Mouse (Mus musculus): ENCODE measurements around the gene Rsad1. TPM values are rescaled to one million over a fixed set of nuclear protein-coding genes. Genes with fewer than 3 reads are reported as not detected.

The Rsad1 gene
- polyA plus RNA-seq, 1 experiment = 8.4 TPM

GRCm38 (mm10) chr11:94495415-94495814 lies 53.6 kb downstream of the Rsad1 start:
- TF ChIP-seq POLR2A (IDR thresholded peaks at IDR 0.05; ENCODE audit: low read depth, low read length) (no peak), CTCF (IDR thresholded peaks at IDR 0.05; ENCODE audit: extremely low read depth, insufficient read length, insufficient replicate concordance, low read depth, low read length) (no peak)
- no peaks in the 10 kb centered on the region for H3K36me3 ChIP-seq (ENCODE audit: control insufficient read depth, insufficient read depth, low read length)
- no peak overlapping the region for H3K27ac ChIP-seq (ENCODE audit: insufficient read depth, low read depth, low read length)
- H3K4me3 ChIP-seq (ENCODE audit: low read depth, low read length) = no peak overlapping the region
- peaks cover 4% of the 10 kb centered on the region; the same call in 1 of the 2 replicates for H3K27me3 ChIP-seq (ENCODE audit: control insufficient read depth, insufficient read depth, low read length)
- H3K4me1 ChIP-seq (ENCODE audit: control insufficient read depth, insufficient read depth, insufficient read length, low read length) = peaks cover 12% of the 10 kb centered on the region
- 85% methylated on average over 3 of the region's 3 CpGs for WGBS

GRCm38 (mm10) chr11:94491749-94492099 lies 57.3 kb downstream of the Rsad1 start:
- Histone ChIP-seq H3K27ac (ENCODE audit: insufficient read depth, low read depth, low read length) (no peak overlapping the region), H3K4me1 (ENCODE audit: control insufficient read depth, insufficient read depth, insufficient read length, low read length) (no peaks in the 10 kb centered on the region), H3K27me3 (ENCODE audit: control insufficient read depth, insufficient read depth, low read length) (no peaks in the 10 kb centered on the region; the same call in 1 of the 2 replicates), H3K36me3 (ENCODE audit: control insufficient read depth, insufficient read depth, low read length) (no peaks in the 10 kb centered on the region), H3K4me3 (ENCODE audit: low read depth, low read length) (no peak overlapping the region)
- 58% methylated on average over 7 of the region's 7 CpGs for WGBS
- TF ChIP-seq CTCF (IDR thresholded peaks at IDR 0.05; ENCODE audit: extremely low read depth, insufficient read length, insufficient replicate concordance, low read depth, low read length) (no peak), POLR2A (IDR thresholded peaks at IDR 0.05; ENCODE audit: low read depth, low read length) (no peak)

DNA sequence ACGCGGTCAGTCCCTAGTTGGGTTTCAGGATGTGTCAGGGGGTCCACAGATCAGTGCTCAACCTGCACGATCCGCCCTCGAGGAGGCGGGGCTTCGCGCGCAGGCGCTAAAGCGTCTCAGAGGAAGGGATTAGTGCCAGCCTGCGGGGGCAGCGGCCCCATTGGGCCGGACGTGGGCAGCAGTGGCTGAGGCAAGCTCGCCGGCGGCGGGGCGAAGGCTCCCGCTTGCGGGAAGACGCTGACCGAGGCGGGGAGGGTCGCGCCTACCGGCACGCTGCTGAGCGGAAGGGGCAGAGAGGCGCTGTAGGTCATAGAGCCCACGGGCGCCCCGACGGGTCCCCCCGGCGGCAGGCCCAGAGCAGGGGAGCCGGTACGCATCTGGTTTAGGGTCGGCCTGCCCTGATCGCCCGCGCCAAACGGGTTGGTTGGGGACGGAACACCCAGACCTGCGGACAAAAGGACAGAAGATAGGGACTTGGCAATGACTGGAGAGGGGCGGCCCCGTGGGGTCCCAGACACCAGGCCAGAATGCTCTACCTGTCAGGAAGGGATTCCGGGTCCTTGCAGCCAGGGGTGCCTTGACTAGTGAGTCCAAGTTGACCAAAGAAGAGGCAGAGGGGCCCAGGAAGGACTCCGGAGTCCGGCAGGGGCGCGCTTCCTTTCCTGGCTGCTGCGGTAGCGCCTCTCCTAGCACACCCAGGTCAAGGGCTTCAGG lies 57.9 kb downstream of the Rsad1 start:
- no peaks in the 10 kb centered on the region for H3K4me1 ChIP-seq (ENCODE audit: control insufficient read depth, insufficient read depth, insufficient read length, low read length)
- no peak for TF ChIP-seq CTCF (IDR thresholded peaks at IDR 0.05; ENCODE audit: extremely low read depth, insufficient read length, insufficient replicate concordance, low read depth, low read length)
- no peak for TF ChIP-seq POLR2A (IDR thresholded peaks at IDR 0.05; ENCODE audit: low read depth, low read length)
- H3K27me3 ChIP-seq (ENCODE audit: control insufficient read depth, insufficient read depth, low read length) = no peaks in the 10 kb centered on the region; the same call in 1 of the 2 replicates
- no peaks in the 10 kb centered on the region for H3K36me3 ChIP-seq (ENCODE audit: control insufficient read depth, insufficient read depth, low read length)
- WGBS = 63% methylated on average over 55 of the region's 55 CpGs
- H3K27ac ChIP-seq (ENCODE audit: insufficient read depth, low read depth, low read length) = no peak overlapping the region
- peak overlapping the region; percentile 33 for H3K4me3 ChIP-seq (ENCODE audit: low read depth, low read length)

Other genes starting within 250 kb of the Rsad1 start
- gene Luc7l3, start 227.3 kb downstream of the Rsad1 start, polyA plus RNA-seq (2012; rRNA removed) = 0.74 and 1.4 TPM in 2 replicates
- gene Ankrd40, start 221.3 kb downstream of the Rsad1 start, polyA plus RNA-seq (2012; rRNA removed) = 41.6 and 73.2 TPM in 2 replicates
- 42.4 and 188 TPM in 2 replicates for gene Abcc3, start 156.3 kb downstream of the Rsad1 start, polyA plus RNA-seq (2012; rRNA removed)
- gene Cacna1g, start 75.1 kb downstream of the Rsad1 start, polyA plus RNA-seq (2012; rRNA removed) = 6.9 and 10.7 TPM in 2 replicates
- gene Spata20, start 63.1 kb downstream of the Rsad1 start, polyA plus RNA-seq (2012; rRNA removed) = 0.09 TPM in 1 of 2 replicates, not detected in the other
- gene Epn3, start 49.3 kb downstream of the Rsad1 start, polyA plus RNA-seq (2012; rRNA removed) = 2.6 and 9.9 TPM in 2 replicates
- gene Mycbpap, start 27.5 kb downstream of the Rsad1 start, polyA plus RNA-seq (2012; rRNA removed) = 1.1 and 1.4 TPM in 2 replicates
- 0.91 and 13.9 TPM in 2 replicates for gene Chad, start 15.8 kb upstream of the Rsad1 start, polyA plus RNA-seq (2012; rRNA removed)
- 21.1 and 50.5 TPM in 2 replicates for gene Acsf2, start 52.6 kb upstream of the Rsad1 start, polyA plus RNA-seq (2012; rRNA removed)
- gene Lrrc59, start 80.5 kb upstream of the Rsad1 start, polyA plus RNA-seq (2012; rRNA removed) = 88.1 and 169 TPM in 2 replicates
- gene Mrpl27, start 104.5 kb upstream of the Rsad1 start, polyA plus RNA-seq (2012; rRNA removed) = 25.8 and 45.7 TPM in 2 replicates
- gene Eme1, start 104.7 kb upstream of the Rsad1 start, polyA plus RNA-seq (2012; rRNA removed) = 0.85 and 2.8 TPM in 2 replicates
- 12.2 and 27.0 TPM in 2 replicates for gene Xylt2, start 128.3 kb upstream of the Rsad1 start, polyA plus RNA-seq (2012; rRNA removed)
- not detected in 2 replicates for gene Gm11541, start 155.2 kb upstream of the Rsad1 start, polyA plus RNA-seq (2012; rRNA removed)
- gene Cdc34b, start 192.5 kb upstream of the Rsad1 start, polyA plus RNA-seq (2012; rRNA removed) = 0.13 TPM in 1 of 2 replicates, not detected in the other
- 0.10 TPM in 1 of 2 replicates, not detected in the other for gene Tmem92, start 233.4 kb upstream of the Rsad1 start, polyA plus RNA-seq (2012; rRNA removed)

Measured in small intestine, adult 2 months (tissue).